Mouse (Mus musculus) neutrophil, adult 5-6 weeks (primary cell): ENCODE results near the gene Hist2h2be. TPM values are rescaled to one million over a fixed set of nuclear protein-coding genes. Genes with fewer than 3 reads are reported as not detected.
"Not testable (repeated sequence)": the region's sequence is repeated elsewhere in the genome, so short reads cannot be mapped to it uniquely, and the experiment has no call there.

ENCODE experiments used
- ATAC-seq: fragments of 151-379, 151-347 bp; 2 replicates; pipeline ENCODE4 v1.8.0; 2017; ENCODE audit warnings: mild to moderate bottlenecking, moderate TSS enrichment; ENCODE audit not compliant: insufficient number of reproducible peaks, poor library complexity, low FRiP score, severe bottlenecking; ENCODE audit errors: extremely low read depth
- total RNA-seq: library from RNA; stranded (forward); fragments of 200-1000 nt; gene quantifications from 2 replicates; pipeline ENCODE4 v1.2.3, GENCODE M21; 2017

The Hist2h2be gene
- total RNA-seq, 1 experiment from 2014 or later: 21.3 TPM

- ATAC-seq: peak; percentile 79
These were observed 23.7 kb upstream of the Hist2h2be start for GRCm38 (mm10) chr3:96197129-96197749.

DNA sequence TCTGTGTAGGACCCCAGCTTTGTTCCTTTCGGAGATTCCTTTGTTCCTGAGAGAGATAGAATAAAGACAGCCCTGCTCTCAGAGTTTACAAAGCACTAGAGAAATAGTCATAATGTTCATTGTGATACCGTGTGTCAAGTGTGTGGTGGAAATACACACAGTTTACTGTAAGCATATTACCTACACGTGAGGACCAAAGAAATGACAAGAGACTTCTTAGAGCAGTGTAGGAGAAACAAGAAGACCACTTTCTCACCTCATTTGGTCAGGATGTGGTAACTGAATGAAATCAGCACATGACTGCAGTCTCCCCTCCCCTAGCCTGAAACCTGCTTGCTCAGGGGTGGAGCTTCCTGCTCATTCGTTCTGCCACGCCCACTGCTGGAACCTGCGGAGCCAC is 22.7 kb upstream of the Hist2h2be start:
- peak; percentile 52 for ATAC-seq

DNA sequence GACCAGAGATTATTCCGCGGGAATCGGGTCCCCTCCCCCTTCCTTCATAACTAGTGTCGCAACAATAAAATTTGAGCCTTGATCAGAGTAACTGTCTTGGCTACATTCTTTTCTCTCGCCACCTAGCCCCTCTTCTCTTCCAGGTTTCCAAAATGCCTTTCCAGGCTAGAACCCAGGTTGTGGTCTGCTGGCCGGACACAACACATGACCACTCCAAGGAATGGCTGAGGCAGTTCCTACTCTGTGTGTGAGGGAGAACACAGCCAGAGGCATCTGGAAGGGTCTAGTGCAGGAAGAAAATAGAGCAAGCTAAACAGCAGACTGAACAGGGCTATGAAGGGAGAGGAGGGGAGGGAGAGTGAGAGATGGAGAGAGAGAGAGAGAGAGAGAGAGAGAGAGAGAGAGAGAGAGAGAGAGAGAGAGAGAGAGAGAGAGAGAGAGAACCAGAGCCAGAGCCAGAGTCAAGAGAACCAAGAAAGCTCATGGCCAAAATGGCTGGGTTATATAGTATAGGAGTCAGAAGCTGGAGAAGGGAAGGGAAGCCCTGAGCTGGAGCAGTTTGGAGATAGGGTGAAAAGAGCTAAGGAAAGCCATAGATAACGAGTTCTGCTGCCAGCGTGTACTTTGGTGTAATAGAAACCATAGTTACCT is 22.2 kb upstream of the Hist2h2be start:
- not testable (repeated sequence) for ATAC-seq

- peak; percentile 14; the same call in 1 of the 2 replicates for ATAC-seq
These were observed 21.2 kb upstream of the Hist2h2be start for GRCm38 (mm10) chr3:96199731-96200130.

- no peak for ATAC-seq
These were observed 13.1 kb upstream of the Hist2h2be start for GRCm38 (mm10) chr3:96207819-96208218.

DNA sequence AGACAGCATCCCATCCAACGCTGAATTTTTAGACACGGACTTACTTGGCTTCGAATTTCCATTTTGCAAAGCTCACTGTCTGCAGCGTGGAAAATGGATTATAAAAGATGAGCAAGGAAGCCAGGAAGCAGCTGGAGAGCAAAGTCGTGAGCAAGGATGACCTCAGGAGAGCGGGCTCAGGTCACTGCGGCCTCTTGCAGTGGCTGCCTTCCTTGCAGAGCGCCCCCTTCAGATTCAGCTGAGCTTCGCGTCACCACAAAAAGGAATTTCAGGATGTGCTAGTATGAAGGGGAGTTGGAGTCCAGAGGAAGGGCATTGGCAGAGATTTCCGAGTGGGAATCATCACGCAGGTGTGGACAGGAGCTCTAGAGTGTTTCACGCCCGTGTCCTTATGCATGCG is 11.7 kb upstream of the Hist2h2be start:
- ATAC-seq: no peak

- peak; percentile 11; the same call in 1 of the 2 replicates for ATAC-seq
These were observed 1.7 kb upstream of the Hist2h2be start for GRCm38 (mm10) chr3:96219191-96219641.

DNA sequence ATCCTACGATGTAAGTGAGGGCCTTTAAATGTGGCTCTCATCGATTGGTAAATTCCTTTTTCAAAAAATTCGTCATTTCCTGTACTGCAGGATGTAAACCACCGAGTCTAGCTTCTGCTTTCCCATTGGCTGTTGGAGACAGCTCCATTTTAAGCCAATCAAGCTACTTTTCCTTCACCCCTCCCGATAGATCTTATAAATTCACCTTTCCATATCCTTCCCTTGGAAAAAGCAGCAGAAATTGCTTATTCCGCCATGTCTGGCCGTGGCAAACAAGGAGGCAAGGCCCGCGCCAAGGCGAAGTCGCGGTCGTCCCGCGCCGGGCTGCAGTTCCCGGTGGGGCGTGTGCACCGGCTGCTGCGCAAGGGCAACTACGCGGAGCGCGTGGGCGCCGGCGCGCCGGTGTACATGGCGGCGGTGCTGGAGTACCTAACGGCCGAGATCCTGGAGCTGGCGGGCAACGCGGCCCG is 1.2 kb upstream of the Hist2h2be start, which contains the start of the genes Bola1 and Hist2h2ab:
Gene Bola1, minus strand, starts transcription at position 49 of the 470 bp plus-strand sequence.
Gene Hist2h2ab, plus strand, starts transcription at position 205 of the 470 bp plus-strand sequence.
- ATAC-seq: peak; percentile 63

- not testable (repeated sequence) for ATAC-seq
These were observed 671 bp upstream of the Hist2h2be start for GRCm38 (mm10) chr3:96220131-96220764.

DNA sequence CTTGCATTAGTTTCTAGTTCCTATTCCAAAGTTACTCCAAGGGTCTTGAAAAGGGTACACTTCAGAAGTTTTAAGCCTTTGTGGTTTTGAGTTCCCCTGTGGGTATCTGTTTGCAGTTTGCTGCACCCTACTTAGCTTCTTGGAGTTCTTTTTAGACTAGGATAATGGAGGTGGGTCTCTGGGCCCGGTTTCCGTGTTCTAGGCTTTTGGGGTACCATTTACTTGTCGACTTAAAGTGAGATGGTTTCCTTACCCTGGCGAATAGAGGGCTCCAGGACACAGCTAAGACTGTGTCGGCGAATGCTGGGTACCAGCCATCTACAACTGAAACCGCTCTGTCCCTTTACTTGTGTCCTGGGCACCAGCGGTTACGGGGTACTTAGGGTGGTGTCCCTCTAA is 720 bp downstream of the Hist2h2be start:
- no peak for ATAC-seq

DNA sequence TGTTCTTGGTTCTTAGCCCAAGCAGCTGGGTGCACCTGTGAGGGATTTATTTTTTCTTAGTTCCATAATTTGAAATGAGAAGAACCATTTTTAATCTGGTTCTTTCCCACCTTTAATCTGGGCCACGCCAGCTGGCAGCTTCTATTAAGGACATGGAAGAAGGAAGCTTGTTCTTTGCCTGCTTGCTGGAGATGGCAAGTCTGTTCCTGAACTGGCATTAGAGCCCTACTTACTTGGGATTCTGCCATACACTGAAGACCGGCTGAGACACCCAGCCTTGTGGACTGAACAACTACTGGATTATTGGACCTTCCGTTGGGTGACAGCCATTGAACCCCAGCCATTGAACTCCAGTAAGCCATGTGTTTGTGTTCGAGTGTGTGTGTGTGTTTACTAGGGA is 1.9 kb downstream of the Hist2h2be start:
- ATAC-seq: no peak

- ATAC-seq: no peak
These were observed 4.5 kb downstream of the Hist2h2be start for GRCm38 (mm10) chr3:96225421-96225820.

GRCm38 (mm10) chr3:96226695-96227648 is 6.1 kb downstream of the Hist2h2be start:
- ATAC-seq: peak; percentile 23; the same call in 1 of the 2 replicates

DNA sequence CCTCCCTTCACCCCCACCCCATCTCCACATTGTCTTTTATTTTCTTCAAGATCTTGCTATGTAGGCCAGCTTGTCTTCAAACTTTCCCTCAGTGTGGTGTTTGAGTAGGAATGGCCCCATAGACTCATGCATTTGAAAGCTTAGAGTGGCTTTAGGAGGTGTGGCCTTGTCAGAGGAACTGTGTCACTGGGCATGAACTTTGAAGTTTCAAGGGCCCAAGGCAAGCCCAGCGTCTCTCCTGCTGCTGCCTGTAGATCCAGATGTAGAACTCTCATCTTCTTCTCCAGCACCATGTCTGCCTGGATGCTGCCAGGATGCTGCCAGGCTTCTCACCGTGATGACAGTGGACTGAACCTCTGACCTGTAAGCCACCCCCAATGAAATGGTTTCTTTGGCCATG is 7.9 kb downstream of the Hist2h2be start:
- ATAC-seq: no peak

DNA sequence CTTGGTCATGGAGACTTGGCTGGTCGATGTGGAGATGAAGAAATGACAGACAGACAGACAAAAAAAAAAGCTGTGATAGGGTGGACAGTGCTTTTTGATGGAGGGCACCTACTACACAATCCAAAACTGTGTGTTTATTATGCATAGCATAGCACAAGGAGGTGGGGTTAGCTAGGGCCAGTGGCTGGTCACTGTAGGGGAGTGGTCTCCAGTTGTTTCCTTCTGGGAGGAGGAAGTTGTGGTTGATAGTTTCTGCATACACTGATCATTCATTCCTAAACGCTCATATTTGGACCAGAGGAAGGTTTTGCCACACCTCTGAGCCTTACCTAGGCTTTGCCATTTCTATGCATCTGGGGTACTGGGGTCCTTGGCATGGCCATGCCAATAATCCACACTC is 9.5 kb downstream of the Hist2h2be start:
- ATAC-seq: no peak

GRCm38 (mm10) chr3:96230910-96231757 is 10.2 kb downstream of the Hist2h2be start:
- no peak for ATAC-seq

- no peak for ATAC-seq
These were observed 10.8 kb downstream of the Hist2h2be start for GRCm38 (mm10) chr3:96231758-96232120.

GRCm38 (mm10) chr3:96234914-96235313 is 14.0 kb downstream of the Hist2h2be start:
- ATAC-seq: no peak
